Mouse (Mus musculus) E14TG2a.4 (cell line): ENCODE results near the gene Col11a2.

ENCODE experiments used
- H3K27me3 ChIP-seq: 2 replicates; pipeline ENCODE4 v1.6.1; 2014; ENCODE audit warnings: low read length, control low read depth; ENCODE audit not compliant: insufficient read depth
- H3K36me3 ChIP-seq: 2 replicates; pipeline ENCODE4 v1.6.1; 2014; ENCODE audit warnings: low read length, control low read depth; ENCODE audit not compliant: insufficient read depth
- H3K4me1 ChIP-seq: replicated peaks from 2 replicates; pipeline ENCODE4 v1.6.1; 2014; ENCODE audit warnings: low read depth, low read length, control low read depth
- H3K4me3 ChIP-seq: replicated peaks from 2 replicates; pipeline ENCODE4 v1.5.1; 2014; ENCODE audit warnings: mild to moderate bottlenecking, low read length
- H3K9me3 ChIP-seq: 2 replicates; pipeline ENCODE4 v1.6.1; 2014; ENCODE audit warnings: low read length, control low read depth
- CTCF ChIP-seq: conservative IDR thresholded peaks from 2 replicates; pipeline ENCODE4 v1.5.1; 2014; ENCODE audit warnings: low read length
- NANOG ChIP-seq: IDR thresholded peaks from 2 replicates; pipeline ENCODE4 v1.6.1; 2014; ENCODE audit warnings: borderline replicate concordance, low read length, mixed read lengths
- POU5F1 ChIP-seq: IDR thresholded peaks from 2 replicates; pipeline ENCODE4 v1.6.1; 2014; ENCODE audit warnings: low read length, borderline replicate concordance

The Col11a2 gene

GRCm38 (mm10) chr17:34030861-34031326, 8.3 kb upstream of the Col11a2 start:
- peaks cover 72% of the 10 kb centered on the region for H3K4me1 ChIP-seq
- peaks cover 10% of the 10 kb centered on the region for H3K27me3 ChIP-seq
- H3K36me3 ChIP-seq, result peaks cover 59% of the 10 kb centered on the region
- H3K9me3 ChIP-seq, result no peaks in the 10 kb centered on the region
- TF ChIP-seq CTCF, result no peak
- H3K4me3 ChIP-seq, result peak overlapping the region; percentile 99

GRCm38 (mm10) chr17:34031465-34032173, 7.6 kb upstream of the Col11a2 start, which contains the start of the genes Slc39a7 and Rxrb:
Slc39a7 (minus strand) TSS chr17:34031682.
Rxrb (plus strand) TSS chr17:34031812.
- Histone ChIP-seq H3K4me1 (peaks cover 72% of the 10 kb centered on the region), H3K36me3 (peaks cover 66% of the 10 kb centered on the region), H3K4me3 (peak within 1 kb of the TSS; percentile 99), H3K27me3 (peaks cover 3% of the 10 kb centered on the region; the same call in 1 of the 2 replicates), H3K9me3 (no peaks in the 10 kb centered on the region)
- TF ChIP-seq POU5F1 (no peak), NANOG (no peak), CTCF (no peak)

- no peak for TF ChIP-seq NANOG
- Histone ChIP-seq H3K27me3 (no peaks in the 10 kb centered on the region), H3K4me1 (peaks cover 71% of the 10 kb centered on the region), H3K9me3 (no peaks in the 10 kb centered on the region), H3K4me3 (peak overlapping the region; percentile 99), H3K36me3 (peaks cover 72% of the 10 kb centered on the region)
Measured at GRCm38 (mm10) chr17:34032174-34032632, 7.0 kb upstream of the Col11a2 start.

- Histone ChIP-seq H3K36me3 (peaks cover 78% of the 10 kb centered on the region), H3K4me1 (peaks cover 69% of the 10 kb centered on the region), H3K9me3 (no peaks in the 10 kb centered on the region), H3K4me3 (peak overlapping the region; percentile 99), H3K27me3 (no peaks in the 10 kb centered on the region)
- TF ChIP-seq POU5F1, result no peak
- no peak for TF ChIP-seq CTCF
- TF ChIP-seq NANOG, result no peak
Measured at GRCm38 (mm10) chr17:34032806-34033205, 6.4 kb upstream of the Col11a2 start.

- H3K36me3 ChIP-seq, result peaks cover 80% of the 10 kb centered on the region
- peaks cover 70% of the 10 kb centered on the region for H3K4me1 ChIP-seq
- no peaks in the 10 kb centered on the region for H3K27me3 ChIP-seq
- no peak for TF ChIP-seq NANOG
- TF ChIP-seq POU5F1, result no peak
- 0 out of 2 replicates have a peak overlapping the region, but pooled peaks have one; percentile 99 for H3K4me3 ChIP-seq
- no peaks in the 10 kb centered on the region for H3K9me3 ChIP-seq
Measured at GRCm38 (mm10) chr17:34033441-34033840, 5.8 kb upstream of the Col11a2 start.

GRCm38 (mm10) chr17:34034064-34034463, 5.2 kb upstream of the Col11a2 start:
- no peaks in the 10 kb centered on the region for H3K9me3 ChIP-seq
- no peak overlapping the region for H3K4me3 ChIP-seq
- H3K4me1 ChIP-seq, result peaks cover 70% of the 10 kb centered on the region
- TF ChIP-seq CTCF (peak; percentile 79), NANOG (no peak)
- H3K27me3 ChIP-seq, result peaks cover 5% of the 10 kb centered on the region
- H3K36me3 ChIP-seq, result peaks cover 74% of the 10 kb centered on the region

GRCm38 (mm10) chr17:34035517-34035916, 3.7 kb upstream of the Col11a2 start:
- peaks cover 59% of the 10 kb centered on the region for H3K36me3 ChIP-seq
- no peak overlapping the region for H3K4me3 ChIP-seq
- TF ChIP-seq CTCF (no peak), POU5F1 (no peak), NANOG (no peak)
- peaks cover 17% of the 10 kb centered on the region for H3K27me3 ChIP-seq
- H3K9me3 ChIP-seq, result no peaks in the 10 kb centered on the region
- H3K4me1 ChIP-seq, result peaks cover 68% of the 10 kb centered on the region

- Histone ChIP-seq H3K4me3 (no peak overlapping the region), H3K9me3 (no peaks in the 10 kb centered on the region)
- no peak for TF ChIP-seq NANOG
- TF ChIP-seq POU5F1, result no peak
- no peak for TF ChIP-seq CTCF
Measured at GRCm38 (mm10) chr17:34036647-34037046, 2.6 kb upstream of the Col11a2 start.

GRCm38 (mm10) chr17:34037241-34037640, 2.0 kb upstream of the Col11a2 start:
- Histone ChIP-seq H3K27me3 (peaks cover 35% of the 10 kb centered on the region), H3K36me3 (peaks cover 56% of the 10 kb centered on the region), H3K9me3 (no peaks in the 10 kb centered on the region), H3K4me3 (no peak overlapping the region), H3K4me1 (peaks cover 79% of the 10 kb centered on the region)
- TF ChIP-seq POU5F1 (no peak), CTCF (no peak), NANOG (no peak)

More at GRCm38 (mm10) chr17:34036647-34037046, 2.6 kb upstream of the Col11a2 start:
- peaks cover 56% of the 10 kb centered on the region for H3K36me3 ChIP-seq
- H3K4me1 ChIP-seq, result peaks cover 73% of the 10 kb centered on the region
- peaks cover 29% of the 10 kb centered on the region for H3K27me3 ChIP-seq
